Mouse (Mus musculus): ENCODE data around the gene Neb.
"Not testable (repeated sequence)": the region's sequence is repeated elsewhere in the genome, so short reads cannot be mapped to it uniquely, and the experiment has no call there.

The Neb gene

GRCm38 (mm10) chr2:52179678-52180077 is 198.6 kb downstream of the Neb start:
- no peak for DNase-seq (ENCODE audit: low spot score)

DNA sequence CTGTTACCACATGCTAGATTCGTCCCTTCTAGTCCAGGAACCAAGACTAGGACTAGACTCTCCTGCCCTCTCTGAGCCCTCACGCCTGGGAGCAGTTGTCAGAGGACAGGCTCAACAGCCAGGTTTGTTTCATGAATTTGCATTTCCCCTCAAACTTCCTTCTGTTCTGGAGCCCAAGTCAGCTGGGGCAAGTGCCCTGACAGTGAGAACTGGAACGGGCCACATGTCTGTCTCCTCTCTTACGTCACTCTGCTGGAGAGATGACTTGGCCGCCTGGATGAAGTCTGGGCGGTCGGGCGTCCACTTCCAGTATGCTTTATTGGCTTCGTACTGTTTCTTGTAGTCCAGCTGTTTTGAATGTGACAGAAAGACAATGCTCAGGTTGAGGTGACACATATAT is 200.5 kb downstream of the Neb start:
- DNase-seq (ENCODE audit: low spot score) = no peak

GRCm38 (mm10) chr2:52177184-52177583 is 201.1 kb downstream of the Neb start:
- DNase-seq (ENCODE audit: low spot score) = no peak

DNA sequence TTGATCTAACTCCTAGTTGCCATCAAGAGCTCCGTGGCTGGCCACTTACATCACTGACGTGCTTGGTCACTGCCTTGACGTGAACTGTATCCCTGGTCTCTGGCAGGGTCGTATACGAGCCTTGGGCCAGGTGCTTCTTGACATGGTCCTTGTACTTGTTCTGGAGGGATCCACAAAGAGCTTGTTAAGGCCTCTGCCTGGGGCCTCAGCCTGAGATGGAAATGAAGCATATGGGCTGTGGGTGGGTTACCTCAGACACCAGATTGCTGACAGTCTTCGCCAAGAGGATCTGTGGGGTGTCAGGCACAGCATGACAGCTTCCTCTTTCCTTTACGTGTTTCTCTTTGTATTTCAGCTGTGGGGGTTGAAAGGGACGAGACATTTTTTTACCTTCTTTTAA is 201.7 kb downstream of the Neb start:
- no peak for DNase-seq (ENCODE audit: low spot score)

DNA sequence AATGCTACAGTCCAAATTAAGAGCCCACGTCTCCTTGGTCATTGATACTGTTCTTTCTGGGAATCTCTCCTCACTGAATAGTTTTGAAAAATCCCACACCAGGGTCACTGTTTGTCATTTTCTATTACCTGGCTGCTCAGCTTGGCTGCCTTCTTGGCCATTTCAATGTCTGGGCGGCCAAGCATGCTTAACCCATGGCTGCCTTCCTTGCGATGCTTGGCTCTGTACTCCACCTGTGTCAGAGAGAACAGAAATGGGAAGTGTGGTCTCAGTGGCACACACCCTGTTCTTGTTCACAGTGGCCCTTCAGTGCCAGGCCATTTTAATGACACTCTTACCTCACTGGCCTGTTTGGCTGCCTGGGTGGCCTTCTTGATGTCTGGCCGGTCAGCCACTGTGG is 203.3 kb downstream of the Neb start:
- DNase-seq (ENCODE audit: low spot score) = no peak

GRCm38 (mm10) chr2:52169243-52170005 is 208.8 kb downstream of the Neb start:
- no peak for DNase-seq (ENCODE audit: low spot score)

- no peak for DNase-seq (ENCODE audit: low spot score)
Observed at GRCm38 (mm10) chr2:52153064-52153463, 225.2 kb downstream of the Neb start.

- no peak for DNase-seq (ENCODE audit: low spot score)
Observed at GRCm38 (mm10) chr2:52133351-52133750, 244.9 kb downstream of the Neb start.

DNA sequence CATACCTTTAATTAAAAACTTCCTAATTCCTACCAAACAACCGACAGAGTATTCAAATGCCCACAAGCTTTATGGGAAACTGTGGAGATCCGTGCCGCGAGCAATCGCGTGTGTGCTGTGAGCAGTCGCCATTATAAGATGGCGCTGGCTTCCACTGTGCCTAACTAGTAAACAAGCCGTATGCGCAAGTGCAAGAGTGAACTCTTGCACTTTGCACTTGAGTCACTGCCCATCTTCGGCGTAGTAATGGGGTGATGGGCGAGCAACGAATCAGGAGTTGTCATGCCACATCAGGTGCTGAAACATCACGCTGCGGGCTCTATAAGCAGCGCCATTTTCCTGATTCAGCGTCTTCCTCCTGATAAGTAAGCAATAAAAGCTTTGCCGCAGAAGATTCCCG is 246.9 kb downstream of the Neb start:
- DNase-seq (ENCODE audit: low spot score) = not testable (repeated sequence)

GRCm38 (mm10) chr2:52114086-52114485 is 264.2 kb downstream of the Neb start:
- peak; percentile 27 for DNase-seq (ENCODE audit: low spot score)
